Mouse (Mus musculus) thymus, postnatal 14 days (tissue): ENCODE data around the gene Gcdh.

ENCODE experiments used
- DNase-seq: peaks from one replicate; pipeline ENCODE4 v3.0.0; 2021

The Gcdh gene

GRCm38 (mm10) chr8:84893709-84894134 is at the start of gene Gcdh:
Gcdh (minus strand) TSS chr8:84893921.
- DNase-seq: peak; percentile 88

GRCm38 (mm10) chr8:84937620-84938485 is 44.1 kb upstream of the Gcdh start:
- DNase-seq: no peak

- peak; percentile 65 for DNase-seq
These were observed 43.3 kb upstream of the Gcdh start, which contains the start of gene Mast1 for GRCm38 (mm10) chr8:84936962-84937546. Mast1 (minus strand) TSS chr8:84937359.

DNA sequence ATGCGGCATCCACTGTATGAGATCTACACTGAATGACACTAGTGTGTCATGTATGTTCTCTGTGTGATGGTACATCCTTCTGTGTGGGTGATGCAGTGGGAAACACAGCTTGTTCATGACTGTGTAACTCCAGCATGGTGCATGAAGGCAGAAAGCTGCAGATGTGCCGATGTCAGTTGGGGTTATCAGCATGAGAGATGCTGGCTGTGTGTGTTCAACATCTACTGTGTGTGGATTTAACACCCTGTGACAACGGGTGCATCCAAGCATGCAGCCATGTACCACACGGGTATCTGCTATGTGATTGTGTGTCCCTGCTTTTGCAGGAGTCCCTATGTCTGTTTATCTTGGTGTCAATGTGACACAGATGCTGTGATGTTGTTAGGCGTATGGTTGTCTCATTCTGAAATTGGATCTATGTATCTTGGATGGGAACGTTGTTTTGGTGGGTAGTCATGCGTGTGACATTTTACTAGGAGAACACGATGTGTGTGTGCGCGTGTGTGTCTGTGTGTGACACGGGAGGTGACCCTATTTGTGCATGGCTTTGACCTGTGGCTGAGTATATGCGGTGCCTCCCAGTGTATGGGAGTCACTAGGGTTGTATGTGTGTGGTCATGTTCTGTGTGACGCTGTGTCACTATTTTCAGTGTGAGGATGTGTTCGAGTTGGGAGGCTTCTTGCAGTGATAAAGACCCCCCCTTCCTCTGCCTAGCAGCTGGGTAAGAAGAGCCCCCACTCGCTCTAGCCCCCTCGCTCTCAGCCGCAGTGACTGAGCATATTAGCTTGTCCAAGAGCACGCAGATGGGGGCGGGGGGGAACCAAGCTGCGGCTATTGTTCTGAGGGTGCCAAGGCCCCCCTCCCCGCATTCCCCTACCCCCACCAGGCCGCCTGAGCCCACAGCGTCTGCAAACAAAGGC is 42.6 kb upstream of the Gcdh start:
- no peak for DNase-seq

GRCm38 (mm10) chr8:84935489-84935888 is 41.8 kb upstream of the Gcdh start:
- DNase-seq: no peak

DNA sequence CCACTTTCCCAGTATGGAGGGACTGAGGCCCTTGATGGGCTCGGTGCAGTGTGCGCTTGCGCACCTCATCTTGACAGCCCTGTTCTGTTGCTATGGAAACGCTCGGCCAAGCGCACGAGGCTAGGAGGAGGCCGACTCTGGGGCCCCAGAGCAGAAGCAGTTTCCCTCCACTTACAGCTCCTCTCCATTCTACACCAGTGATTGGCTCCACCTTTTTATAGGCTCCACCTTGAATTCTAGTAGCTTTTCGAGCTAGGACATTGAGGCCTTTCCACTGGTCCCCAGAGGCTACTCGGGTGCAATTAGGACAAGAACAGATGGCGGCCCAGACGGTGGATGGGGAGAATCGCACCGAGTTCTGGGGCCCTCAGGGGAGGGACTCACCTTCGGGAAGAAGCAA is 41.1 kb upstream of the Gcdh start:
- DNase-seq: no peak

DNA sequence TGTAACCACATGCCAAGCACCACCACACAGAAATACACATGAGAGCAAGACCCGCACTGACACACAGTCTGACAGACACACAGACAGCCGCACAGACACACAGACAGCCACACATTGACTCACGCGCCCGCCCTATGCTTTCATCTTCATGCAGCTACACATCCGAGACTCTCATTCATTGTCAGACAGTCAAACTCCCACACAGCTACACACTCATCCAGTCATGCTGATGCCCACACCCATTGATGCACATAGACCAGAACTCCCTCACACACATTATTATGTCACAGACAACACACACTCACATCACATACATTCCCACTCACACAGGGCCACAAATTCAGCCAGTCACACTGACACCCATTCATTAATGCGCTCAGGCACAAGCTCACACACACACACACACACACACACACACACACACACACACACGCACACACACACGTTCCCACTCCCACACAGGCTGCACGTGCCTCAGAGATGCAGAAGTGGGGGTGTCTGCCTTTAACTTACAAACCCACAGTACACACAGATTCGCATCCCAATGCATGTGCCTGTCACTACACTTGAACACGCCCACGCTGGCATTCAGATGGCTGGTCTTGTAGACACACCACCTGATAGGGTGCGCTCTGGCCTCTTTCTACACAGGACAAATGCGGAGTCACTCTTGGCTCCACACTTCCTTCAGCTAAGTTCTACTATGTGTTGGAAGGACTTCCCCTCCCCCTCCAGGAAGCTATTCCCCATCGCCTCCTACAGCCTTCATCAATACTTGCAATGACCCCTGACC is 40.2 kb upstream of the Gcdh start:
- no peak for DNase-seq

DNA sequence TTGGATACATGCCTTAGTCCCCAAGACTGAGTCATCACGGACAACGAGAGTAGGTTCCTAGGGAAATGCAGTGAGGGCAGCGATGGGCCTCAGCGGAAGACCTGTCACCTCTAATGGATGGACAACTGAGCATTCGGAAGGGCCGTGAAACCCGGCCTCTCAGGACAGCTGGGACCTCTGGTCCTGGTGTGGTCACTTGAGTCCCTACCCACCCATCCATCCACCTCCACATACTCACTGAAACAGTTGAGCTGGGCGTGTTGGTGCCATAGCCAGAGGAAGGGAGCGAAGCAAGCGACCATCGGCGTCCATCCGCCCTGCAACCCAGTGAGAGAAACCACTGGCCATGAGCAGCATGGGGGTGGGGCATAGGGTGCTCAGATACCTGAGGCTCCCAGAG is 36.9 kb upstream of the Gcdh start:
- DNase-seq: no peak

DNA sequence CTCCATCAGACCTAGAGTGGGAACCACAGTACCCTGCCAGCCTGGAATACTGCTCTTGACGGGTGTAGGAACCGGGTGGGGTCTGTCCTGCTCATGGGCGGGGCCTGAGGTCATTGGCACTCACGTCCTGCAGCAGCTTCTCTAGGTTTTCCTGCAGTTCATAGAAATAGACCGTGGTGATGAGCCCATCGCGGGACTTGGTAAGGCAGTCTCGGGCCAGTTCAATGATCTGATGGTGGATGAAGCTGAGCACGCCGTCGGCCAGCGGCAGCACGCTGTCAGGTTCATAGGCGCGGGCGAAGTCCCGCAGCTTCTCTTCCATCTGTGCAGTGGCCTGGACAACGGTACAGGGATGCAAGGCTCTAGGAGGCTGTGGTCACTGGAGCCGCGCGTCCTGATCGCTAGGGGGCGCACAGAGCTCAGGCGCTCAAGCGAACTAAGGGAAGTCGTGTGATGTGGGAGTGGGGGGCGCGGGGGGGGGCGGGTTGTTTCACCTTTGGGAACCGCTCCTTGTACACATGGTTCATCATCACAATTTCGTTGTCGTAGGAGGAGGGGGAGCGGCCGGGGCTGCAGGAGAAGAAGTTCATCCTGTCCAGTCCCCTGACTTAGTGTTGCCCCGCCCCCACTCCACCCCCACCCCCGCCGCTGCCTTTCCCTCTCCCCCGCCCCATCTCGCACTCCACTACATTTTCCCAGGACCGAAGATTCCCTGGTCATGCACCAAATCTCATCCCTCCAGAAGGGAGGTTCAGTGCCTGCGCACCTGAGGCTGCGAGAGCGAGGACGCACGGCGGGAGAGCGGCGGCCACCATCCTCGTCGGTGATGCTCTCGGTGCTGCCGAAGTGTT is 35.0 kb upstream of the Gcdh start:
- DNase-seq: peak; percentile 68

- DNase-seq: no peak
These were observed 33.8 kb upstream of the Gcdh start for GRCm38 (mm10) chr8:84927513-84927912.

DNA sequence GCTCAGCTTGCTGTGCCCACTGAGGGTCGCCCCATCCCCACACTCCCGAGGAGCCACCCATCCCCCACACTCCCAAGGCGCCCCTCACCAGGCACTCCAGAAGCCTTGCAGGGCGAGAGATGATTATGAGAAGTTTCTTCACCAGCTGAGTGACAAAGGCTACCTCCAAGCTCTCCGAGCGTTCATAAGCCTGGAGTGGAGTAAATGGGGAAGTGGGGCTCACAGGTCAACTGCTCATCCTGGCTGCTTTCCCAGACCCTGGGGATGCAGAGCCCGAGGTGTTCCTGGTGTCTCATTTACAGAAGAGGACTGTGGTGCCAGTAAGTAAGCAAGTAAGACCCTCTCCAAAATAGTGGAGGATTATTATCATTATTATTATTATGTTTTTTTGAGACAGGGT is 31.8 kb upstream of the Gcdh start:
- DNase-seq: no peak

- no peak for DNase-seq
These were observed 27.9 kb upstream of the Gcdh start for GRCm38 (mm10) chr8:84921596-84921995.

- no peak for DNase-seq
These were observed 24.9 kb upstream of the Gcdh start for GRCm38 (mm10) chr8:84918646-84919045.

DNA sequence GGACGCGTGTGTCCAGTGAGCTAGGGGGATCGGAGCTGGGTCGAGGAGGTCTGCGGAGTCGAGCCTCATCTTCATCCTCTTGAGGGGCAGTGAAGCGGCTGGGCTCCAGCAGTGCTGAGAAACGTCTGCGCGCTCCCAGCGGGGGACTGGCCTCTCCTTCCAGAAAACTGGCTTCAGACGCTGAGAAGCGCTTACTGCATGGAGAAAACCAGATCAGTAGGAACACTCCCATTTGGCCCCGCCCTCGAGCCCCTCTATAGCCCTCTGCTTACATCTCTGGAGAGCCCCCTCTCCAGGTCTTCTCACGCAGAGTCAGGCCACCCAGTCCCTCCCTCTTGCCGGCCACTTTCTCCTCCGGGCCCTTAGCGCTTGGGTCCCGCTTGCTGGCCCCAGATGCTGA is 24.1 kb upstream of the Gcdh start:
- no peak for DNase-seq

GRCm38 (mm10) chr8:84915269-84915668 is 21.5 kb upstream of the Gcdh start:
- no peak for DNase-seq

DNA sequence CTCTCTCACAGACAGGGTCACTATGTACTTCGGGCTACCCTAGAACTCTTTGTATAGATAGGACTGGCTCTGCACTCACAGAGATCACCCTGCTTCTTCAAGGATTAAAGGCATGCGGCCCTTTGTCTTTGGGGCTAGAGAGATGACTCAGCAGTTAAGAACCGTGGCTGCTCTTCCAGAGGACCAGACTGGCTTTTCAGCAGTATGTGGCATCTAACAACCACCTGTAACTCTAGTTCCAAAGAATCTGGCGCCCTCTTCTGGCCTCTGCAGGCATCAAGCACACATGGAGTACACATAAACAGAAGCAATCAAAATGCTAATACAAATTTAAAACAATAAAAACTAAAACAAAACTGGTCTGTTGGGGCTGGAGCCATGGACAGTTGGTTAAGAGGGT is 20.2 kb upstream of the Gcdh start:
- DNase-seq: peak; percentile 56

- no peak for DNase-seq
These were observed 19.8 kb upstream of the Gcdh start for GRCm38 (mm10) chr8:84913502-84913900.

GRCm38 (mm10) chr8:84912895-84913501 is 19.3 kb upstream of the Gcdh start:
- DNase-seq: peak; percentile 86

DNA sequence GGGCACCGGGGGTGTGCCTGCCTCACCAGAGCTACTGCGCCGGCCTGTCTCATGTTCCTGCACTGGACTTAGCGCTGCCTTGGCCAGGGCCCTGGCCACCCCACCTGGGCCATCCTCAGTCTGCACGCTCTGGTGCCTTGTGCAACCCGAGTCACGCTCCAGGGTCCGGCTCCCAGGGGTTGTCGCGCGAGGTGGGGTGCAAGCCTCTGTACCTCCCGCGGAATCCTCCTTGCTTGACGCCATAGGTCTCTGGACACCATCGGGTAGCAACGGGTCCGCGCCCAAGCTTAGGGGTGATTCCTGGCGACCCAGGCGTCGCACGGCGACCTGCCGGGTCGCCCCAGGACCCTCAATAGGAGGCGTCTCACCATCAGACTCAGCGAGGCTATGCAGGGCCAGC is 18.7 kb upstream of the Gcdh start:
- DNase-seq: no peak

DNA sequence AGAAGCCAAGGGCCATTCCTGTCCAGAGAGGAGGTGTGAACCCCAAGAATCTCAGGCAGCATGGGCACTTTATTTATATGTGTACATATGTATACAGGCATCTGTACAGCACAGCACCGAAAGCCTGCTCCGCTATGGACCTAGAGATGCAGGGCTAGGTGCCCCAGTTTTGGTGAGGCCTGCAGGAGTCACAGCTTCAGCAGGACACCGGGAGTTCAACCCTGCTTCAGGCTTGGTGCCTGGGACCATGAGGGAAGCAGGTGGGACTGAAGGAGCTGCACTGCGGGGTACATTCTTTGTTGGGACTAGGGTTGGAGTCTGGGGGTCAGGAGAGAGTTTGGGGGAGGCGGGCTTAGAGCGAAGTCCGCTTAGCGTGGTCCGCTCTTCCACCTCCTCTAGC is 18.1 kb upstream of the Gcdh start:
- no peak for DNase-seq

DNA sequence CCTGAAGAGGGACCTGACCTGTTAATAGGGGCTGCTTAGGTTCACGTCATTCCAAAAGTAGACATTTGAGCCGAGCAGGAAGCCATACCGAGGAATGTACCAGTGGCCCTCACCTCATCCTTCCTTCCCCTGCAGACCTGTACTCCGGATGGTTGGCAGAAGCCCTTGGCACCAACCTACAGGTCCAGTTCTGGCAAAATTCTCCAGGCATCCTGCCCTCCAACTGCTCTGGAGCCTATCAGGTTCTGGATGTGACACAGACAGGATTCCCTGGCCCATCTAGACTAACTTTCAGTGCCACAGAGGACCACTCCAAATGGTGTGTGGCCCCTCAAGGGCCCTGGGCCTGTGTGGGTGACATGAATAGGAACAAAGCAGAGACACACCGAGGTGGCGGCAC is 16.8 kb upstream of the Gcdh start:
- DNase-seq: no peak
